Mouse (Mus musculus) hindbrain, embryonic 10.5 days (tissue): ENCODE measurements around the gene Phldb3. TPM values are rescaled to one million over a fixed set of nuclear protein-coding genes. Genes with fewer than 3 reads are reported as not detected.

Source experiments
- polyA plus RNA-seq: library from polyadenylated mRNA; unstranded; fragments of >200 nt; fragmentation: Nextera tagmentation; extraction: Ambion mirVana; gene quantifications from 2 replicates; pipeline ENCODE4 v1.2.1, GENCODE M21; 2016

Gene Phldb3
- polyA plus RNA-seq, 1 experiment from 2014 or later, result not detected

Other genes starting within 250 kb of the Phldb3 start
- gene Kcnn4, start 240.5 kb upstream of the Phldb3 start, polyA plus RNA-seq, result 3.9 and 4.2 TPM in 2 replicates
- 27.4 and 32.7 TPM in 2 replicates for gene Smg9, start 211.1 kb upstream of the Phldb3 start, polyA plus RNA-seq
- gene Irgc1, start 158.5 kb upstream of the Phldb3 start, polyA plus RNA-seq, result not detected in 2 replicates
- 0.77 and 1.9 TPM in 2 replicates for gene Plaur, start 148.3 kb upstream of the Phldb3 start, polyA plus RNA-seq
- 12.1 and 38.6 TPM in 2 replicates for gene Cadm4, start 128.7 kb upstream of the Phldb3 start, polyA plus RNA-seq
- 109 and 150 TPM in 2 replicates for gene Zfp428, start 103.8 kb upstream of the Phldb3 start, polyA plus RNA-seq
- gene AC161166.1, start 98.3 kb upstream of the Phldb3 start, polyA plus RNA-seq, result 1.1 TPM in 2 replicates
- gene Irgq, start 80.1 kb upstream of the Phldb3 start, polyA plus RNA-seq, result 10.7 and 14.9 TPM in 2 replicates
- gene Pinlyp, start 64.6 kb upstream of the Phldb3 start, polyA plus RNA-seq, result 0.26 TPM in 1 of 2 replicates, not detected in the other
- gene Xrcc1, start 64.5 kb upstream of the Phldb3 start, polyA plus RNA-seq, result 132 and 160 TPM in 2 replicates
- gene Ethe1, start 23.2 kb upstream of the Phldb3 start, polyA plus RNA-seq, result 22.2 and 23.2 TPM in 2 replicates
- gene Zfp575, start 23.1 kb upstream of the Phldb3 start, polyA plus RNA-seq, result 2.0 and 3.2 TPM in 2 replicates
- 0.47 and 2.1 TPM in 2 replicates for gene Lypd3, start 25.8 kb downstream of the Phldb3 start, polyA plus RNA-seq
- not detected in 2 replicates for gene Tex101, start 65.9 kb downstream of the Phldb3 start, polyA plus RNA-seq
- not detected in 2 replicates for gene BC049730, start 98.5 kb downstream of the Phldb3 start, polyA plus RNA-seq
- not detected in 2 replicates for gene Gm4763, start 116.1 kb downstream of the Phldb3 start, polyA plus RNA-seq
- not detected in 2 replicates for gene Cd177, start 149.5 kb downstream of the Phldb3 start, polyA plus RNA-seq
- 0.21 TPM in 1 of 2 replicates, not detected in the other for gene Ceacam10, start 166.4 kb downstream of the Phldb3 start, polyA plus RNA-seq